Mouse (Mus musculus) heart, adult 9 months (tissue): Measurements from ENCODE around the gene Rnf185.
A peak's percentile ranks its signal among the peaks of the same experiment; 100 is the strongest.

ENCODE experiments used
- DNase-seq, 2 experiments: peaks; one replicate each; pipeline ENCODE4 v3.0.0; 2022; ENCODE audit warnings: low spot score in 2 of 2

Gene Rnf185

DNA sequence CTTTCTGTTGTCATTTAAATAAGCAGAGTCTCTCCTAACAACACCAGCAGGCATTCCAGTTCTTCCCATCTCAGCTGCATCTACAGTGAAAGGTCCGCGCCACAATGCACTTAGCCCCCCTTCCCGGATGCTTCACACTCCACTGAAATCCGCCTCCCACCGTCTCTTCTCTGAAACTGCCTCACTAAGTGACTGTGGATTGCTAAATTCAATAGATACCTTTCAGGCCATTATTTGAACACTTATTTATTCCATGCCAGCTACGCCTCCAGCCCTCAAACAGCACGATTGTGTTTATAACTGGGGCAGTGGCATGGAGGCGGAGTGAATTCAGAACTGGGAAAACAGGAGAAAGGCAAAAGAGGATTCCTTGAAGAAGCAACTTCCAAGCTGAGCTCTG lies 55.6 kb downstream of the Rnf185 start:
- DNase-seq, result no peak

DNA sequence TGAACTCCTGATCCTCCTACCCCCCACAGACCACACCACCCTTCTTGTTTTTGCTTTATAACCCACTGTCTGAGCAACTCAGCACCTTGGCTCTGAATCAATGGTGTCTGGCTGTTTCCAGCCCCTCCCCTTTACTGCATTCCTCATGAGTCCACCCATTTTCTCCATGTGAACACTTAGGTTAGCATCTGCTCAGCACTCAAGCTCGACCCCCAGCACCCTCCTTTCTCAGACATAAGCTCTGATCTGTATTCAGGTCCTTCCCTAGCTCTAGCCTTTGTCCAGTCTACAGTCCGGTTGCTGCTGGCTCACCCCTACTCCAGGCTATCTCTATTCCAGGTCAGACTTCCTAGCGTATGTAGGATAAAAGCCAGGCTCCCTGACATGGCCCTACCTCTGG lies 56.1 kb downstream of the Rnf185 start:
- DNase-seq, result no peak

DNA sequence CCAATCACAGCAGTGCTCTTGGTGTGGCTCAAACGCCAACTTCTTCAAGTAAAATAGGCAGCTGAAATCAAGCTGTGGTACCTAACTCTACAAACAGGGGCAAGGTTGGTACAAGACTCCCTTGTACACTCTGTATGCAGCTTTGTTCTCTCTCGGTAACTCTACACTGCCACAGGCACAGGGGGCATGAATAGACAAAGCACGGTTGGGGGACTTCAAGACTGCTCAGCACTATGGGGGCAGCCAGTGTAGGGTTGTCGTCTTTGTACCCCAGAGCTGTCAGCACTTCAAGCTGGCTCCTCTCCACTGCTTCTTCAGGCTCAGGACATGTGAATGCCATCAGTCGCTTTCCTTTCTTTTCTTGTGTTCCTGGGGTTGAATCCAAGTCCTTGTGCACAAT lies 57.6 kb downstream of the Rnf185 start:
- DNase-seq, result no peak

DNA sequence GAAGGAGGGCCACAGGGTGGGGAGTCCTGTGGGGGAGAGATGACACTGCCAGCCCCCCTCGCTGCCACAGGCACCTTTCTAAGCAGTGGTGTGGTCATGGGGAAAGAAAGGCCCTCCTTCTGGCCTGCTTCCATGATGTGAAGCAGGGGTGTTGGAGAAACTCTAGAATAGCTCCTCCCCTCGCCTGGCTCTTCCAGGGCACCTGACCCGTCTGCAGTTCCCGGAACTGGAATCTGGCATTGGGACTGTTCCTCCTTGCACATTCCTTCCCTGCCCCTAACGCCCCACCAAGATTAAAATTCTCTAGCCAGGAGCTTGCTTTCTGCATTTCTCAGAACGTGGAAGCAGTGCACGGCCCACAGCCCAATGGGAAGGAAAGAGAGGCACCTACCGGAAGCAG lies 59.6 kb downstream of the Rnf185 start:
- no peak for DNase-seq

DNA sequence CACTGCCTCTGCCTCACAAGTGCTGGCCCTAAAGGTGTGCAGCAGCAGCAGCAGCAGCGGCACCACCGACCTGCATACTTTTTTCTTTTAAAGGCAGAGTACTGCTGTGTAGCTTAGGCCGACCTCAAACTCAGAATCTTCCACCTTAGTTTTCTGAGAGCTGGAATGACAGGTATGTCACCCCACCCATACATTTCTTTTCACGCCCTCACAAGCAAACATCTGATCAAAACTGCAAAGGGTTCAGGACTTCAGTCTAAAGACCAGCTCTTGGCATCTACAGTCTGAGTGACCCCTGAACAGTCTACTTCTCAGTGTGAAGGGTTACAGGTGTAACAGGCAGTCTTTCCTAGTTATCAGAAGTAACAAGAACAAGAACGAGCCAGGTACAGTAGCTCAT lies 61.4 kb downstream of the Rnf185 start:
- DNase-seq, result no peak

DNA sequence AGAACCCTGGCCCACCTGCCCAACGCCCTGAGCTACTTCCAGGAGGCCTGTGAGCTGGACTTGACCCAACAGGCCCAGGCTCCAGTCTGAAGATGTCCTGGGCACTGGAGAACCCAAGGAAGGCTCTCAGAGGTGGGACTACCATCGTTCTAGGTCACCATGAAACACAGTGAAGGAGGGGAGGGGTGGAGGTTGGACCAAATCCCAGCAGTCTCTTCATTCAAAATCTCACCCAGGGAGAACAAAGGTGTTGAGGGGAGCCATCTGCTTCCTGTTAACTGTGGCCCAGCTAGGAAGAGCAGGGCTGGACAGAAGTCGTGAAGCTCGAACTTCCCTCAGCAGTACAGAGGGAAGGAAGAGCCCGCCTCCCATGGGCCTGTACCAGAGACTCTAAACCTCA lies 62.2 kb downstream of the Rnf185 start:
- no peak for DNase-seq

DNA sequence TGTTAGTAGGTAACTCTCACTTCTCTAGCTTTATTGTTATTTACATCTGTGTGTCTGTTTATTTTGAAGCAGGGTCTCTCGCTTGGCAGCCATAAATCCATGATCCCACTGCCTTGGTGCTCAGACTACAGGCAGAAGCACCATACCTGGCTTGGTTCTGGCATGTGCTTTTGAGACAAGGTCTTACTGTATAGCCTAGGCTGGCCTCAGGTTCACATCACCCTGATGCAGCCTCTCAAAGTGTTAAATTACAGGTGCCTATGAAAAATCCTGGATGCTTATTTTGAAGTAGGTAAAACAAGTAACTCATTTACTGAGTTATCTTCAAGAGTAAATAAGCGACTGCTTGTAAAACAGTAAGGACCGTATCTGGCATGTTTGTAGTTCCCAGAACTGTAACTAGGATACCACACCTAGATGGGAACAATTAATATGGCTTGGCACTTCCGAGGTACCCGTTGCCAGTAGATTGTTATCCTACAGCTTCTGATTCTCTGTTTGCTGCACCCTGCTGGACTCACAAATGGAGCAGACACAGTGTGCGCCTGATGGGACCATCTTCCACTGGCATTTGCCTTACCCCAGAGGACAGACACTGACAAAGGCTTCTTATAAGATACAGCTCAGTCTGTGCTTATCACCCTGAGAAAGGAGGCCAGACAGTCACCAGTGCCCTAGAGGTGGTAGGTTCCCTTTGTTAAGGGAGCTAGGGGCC lies 64.5 kb downstream of the Rnf185 start:
- DNase-seq, result no peak

DNA sequence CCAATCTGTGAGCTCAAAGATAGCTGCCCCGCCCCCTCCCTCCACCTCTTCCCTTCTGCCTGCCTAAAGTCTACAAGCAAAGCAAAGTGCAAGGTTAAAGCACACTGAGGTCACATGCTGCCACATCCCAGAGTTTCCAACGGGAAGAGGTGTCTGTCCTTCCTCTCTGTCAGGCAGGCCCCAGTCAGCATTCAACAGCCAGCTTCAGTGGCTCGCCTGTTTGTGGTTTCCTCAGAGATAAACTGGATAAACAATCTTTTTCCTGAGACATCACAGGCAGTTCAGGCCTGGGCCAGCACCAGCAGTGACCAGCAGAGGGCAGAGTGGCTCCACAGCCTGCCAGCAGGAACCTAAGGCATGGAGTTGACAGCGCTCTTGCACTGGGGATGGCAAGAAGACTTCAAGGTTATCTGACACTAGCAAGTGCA lies 65.2 kb downstream of the Rnf185 start:
- DNase-seq, result peak; percentile 60 to 79

DNA sequence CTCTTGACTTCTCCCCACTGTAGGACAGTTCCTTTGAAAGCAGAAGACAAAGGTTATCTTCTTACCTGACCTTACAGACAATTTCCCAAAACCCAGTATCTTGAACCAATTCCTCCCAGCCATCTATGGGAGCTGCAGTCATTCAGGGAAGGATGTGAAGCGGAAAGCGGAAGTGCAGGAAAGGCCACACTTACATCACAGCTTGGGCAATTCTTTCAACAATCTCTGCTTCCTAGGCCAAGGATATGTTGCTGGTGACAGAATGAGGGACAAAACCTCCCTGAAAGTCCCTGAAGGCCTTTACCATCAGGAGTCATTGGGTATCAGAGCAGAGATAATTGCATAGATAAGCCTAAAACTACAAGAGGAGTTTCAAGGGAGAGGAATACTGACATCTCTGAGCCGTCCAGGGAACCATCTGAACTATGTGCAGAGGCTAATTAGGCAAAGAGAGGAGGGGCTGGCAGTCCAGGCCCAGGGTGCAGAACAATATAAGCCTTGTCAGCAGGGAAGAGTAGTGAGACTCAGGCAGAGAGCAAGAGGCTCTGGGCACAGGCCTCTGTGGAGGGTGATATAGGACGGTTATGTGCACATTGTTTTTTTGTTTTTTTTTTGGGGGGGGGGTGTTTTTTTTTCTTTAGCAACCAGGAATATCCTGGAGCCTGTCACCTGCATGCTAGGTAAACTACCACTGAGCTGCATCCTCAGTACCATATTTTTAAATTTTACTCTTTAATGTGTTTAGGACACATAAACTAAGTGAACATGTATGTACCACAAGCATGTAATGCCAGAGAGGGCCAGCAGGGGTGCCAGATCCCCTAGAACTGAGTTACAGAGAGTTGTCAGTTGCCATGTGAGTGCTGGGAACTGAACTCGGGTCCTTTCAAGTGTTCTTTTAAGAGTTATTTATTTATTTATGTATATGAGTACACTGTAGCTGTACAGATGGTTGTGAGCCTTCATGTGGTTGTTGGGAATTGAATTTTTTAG lies 69.3 kb downstream of the Rnf185 start:
- DNase-seq, result no peak

DNA sequence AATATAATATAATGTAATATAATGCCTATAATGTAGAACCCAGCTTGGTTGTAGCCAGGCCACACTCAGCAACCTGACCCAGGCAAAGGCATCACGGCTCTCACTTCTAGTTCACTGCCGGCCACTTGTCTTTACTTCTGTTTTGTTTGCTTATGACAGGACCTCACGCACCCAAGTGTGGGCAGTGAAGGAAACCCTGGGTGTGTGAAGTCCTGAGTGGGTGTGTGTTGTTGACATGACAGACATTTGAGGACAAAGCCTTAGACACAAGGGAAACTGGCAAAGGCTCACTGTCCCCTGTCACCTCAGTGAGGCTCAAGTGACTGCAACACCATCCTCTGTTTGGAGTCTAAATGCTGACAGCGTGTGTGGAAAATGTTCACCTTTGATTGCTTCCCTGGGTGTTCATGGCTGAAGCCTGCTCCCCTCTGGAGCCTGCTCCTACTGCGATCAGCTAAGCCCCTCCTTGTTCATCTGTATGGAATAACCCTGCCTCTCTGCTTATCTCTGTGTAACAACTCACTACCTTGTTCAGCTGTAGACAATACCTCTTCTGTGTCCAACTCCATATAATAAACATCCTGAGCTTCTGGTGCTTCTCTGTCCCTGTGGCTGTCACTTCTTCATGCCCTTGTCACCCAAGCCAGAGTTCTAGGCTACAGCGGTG lies 70.9 kb downstream of the Rnf185 start:
- DNase-seq, result no peak

DNA sequence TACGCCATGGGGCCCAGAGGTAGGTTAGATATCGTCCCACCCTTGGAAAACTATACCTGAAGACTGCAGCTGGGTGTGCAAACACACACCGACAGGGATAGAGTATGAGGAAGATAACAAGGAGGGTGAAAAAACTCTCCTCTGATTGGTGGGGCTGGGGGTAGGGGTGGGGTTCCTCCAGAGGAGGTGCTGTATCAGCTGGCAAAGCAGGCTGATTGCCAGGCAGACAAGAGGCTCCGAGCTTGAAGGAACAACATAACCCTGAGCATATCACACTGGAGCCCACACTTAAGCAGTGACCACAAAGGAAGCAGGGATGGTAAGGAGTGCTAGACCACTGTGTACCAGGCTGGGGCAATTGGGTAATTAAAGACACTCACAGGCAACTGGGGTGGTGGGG lies 72.7 kb downstream of the Rnf185 start:
- no peak for DNase-seq

DNA sequence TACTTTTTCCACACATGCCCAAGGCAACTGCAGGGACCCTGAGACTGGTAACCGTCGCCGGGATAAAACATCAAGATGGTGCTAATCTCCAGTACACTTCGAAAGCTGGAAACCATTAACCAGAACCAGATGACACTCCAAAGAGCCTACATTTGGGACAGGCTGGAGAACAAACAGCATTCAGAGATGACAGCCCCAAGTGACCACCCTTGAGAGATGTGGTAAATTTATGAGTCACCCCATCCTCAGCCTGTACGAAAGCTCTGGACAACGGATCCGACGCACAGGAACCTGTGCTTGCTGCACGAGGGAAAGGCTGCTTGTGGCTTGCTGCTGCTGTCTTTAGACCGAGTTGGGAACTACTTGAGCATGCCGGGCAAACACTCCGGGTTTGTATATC lies 77.4 kb downstream of the Rnf185 start:
- DNase-seq, result no peak

DNA sequence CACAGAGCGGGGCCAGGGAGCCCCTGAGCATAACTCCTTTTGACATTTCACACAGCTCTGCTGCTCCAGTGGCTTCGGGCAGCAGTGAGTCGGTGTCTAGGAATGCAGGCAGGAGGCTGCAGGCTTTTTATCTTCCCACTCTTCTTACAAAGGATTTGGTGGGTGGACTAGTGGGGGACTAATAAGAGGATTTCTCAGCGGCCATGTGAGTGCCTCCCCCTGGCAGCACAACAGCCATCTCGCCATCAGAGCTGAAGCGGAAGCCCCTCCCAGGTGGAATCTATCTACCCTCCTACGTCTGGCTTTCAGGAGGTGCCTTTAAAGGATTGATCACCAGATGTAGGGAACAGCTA lies 77.9 kb downstream of the Rnf185 start:
- no peak for DNase-seq

DNA sequence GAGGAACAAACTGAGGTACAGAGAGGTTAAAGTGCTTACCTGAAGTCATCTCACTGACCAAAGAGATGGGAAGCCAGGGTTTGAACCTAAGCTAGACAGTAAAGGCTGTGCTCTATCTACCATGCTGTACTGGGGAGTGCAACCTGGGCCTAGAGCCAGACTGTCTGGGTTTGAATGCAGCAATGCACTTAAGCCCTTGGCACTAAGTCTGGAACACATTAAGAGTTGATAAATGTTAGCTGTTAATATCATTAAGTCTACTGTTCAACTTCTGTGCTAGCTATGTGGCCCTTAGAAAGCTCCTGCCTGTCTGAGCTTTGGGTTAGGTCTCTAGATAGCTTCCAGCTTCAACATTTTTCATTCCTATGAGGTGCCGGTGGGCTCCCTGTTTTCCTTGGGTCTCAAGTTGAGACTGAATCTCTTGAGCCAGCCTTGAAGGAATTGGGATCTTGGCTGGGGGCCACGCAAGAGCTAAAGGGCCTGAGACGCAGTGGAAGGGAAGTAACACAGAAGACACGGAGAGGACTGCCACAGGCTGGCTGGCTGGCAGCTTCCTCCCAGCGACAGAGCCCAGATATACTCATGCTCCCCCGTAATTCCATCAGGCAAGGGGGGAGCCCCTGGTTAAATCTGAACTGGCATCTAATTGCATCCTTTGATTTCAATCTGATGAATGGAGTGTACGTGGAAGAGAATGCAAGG lies 78.4 kb downstream of the Rnf185 start:
- no peak for DNase-seq

DNA sequence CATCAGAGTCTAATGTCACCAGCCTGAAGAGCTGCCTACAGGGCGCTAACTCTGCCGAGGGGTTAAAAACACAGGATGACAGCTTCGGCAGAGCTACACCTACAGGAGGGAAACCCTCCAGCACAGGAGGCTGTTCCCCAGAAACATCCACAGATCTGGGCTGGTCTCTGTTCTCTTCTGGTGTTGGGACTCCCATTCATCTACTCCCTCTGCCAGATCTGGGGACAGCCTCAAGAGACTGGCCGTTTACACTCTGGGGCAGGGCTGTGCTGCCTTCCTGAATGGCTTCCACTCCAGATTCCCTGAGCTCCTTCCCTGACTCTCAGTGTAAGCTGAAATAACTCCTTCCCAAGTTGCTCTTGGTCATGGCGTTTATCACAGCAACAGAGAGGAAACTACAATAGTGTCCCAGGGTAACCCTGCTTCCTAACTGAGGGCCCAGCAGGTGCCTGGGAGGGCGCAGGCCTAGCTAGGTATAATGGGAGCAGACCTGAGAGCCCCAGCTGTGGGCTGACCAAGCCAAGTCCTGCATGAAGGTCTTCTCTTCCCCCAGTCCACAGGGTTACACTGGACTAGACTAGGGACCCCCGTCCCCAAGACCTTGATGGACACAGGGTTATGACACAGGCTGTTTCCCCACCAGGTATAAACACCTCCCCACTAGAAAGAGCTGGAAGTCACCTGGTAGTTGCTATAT lies 80.4 kb downstream of the Rnf185 start:
- no peak for DNase-seq

DNA sequence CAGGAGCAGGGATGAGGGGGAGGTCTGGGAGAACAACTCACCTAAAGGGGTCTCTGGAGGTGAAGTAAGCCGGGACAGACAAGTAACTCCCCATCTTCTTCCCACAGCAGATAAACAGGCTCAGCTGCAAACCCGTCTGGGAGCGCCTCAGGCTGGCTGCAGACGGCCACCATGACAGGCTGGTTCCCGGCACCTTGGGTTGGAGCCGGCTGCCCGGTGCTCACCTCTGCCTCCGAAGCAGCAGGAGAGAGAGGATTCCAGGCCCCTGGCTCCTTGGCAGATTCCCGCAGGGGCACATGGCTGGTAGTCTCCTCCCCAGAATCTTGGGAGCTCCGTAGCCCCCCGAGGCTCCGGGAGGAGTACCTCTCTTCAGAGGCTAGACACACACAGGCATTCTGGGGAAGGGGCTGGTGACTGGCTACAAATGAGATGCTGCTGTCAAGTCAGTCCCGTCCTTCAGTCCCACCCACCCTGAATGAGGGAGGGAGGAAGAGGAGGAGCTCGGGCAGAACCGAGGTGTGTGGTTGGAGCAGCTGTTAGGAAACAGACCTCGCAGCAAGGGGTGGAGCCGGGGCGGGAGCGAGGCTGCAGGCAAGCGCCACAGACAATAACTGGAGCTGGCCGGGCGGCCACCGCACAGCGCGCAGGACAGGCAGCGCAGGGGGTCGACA lies 81.1 kb downstream of the Rnf185 start:
- peak; percentile 76 to 78 for DNase-seq

DNA sequence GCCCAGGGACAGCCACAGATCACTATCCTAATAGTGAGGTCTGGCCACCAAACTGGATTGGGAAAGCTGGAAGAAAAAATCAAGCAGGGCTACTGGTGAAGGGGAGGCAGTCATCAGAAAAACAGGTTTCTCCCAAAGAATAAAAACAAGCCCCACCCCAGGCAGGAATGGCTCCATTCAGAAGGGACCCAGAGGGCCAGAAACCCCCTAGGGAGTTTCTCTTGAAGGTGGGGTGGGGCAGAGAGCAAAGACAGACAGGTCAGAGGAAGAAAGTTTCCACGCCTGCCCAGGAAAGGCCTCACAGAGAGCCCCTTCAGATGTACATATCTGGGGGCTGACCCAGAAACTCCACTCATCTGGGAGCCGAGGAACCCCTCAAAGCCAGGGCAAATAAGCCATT lies 82.0 kb downstream of the Rnf185 start:
- no peak for DNase-seq

DNA sequence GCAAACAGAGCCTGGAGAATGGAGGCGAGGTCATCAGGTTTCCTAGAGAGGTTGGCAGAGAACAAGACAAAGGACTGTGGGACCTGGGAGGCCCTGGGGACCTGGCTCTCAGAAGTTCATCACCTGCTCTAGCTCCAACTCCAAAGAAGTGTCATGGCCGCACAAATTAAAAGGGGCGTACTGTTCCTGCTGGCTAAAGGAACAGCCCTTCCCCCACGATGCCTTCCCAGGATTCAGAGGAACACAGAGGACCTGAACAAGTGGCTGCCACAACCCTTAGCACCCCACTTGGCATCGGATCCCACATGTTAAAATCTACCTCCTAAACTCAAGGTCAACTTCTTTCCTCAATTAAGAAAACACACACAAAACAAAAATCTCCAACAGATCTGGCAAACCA lies 82.7 kb downstream of the Rnf185 start:
- no peak for DNase-seq

DNA sequence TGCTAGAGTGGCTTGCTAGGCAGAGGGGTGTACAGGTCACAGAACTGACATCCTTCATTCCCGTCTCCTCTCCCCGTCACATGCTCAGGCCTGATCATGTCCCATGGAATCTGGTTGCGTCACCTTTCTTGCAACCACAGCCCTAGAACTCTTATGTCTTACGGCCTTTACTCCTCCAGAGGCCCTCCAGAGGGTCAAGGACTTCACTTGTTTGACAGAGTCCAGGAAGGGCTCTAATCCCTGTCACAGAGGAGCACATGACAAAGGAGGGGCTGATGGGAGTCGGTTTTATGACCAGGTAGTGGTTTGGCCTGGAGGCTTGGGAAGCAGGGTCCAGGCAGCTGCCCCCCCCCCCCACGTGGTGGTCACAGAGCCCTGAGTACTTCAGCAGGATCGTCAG lies 83.2 kb downstream of the Rnf185 start:
- DNase-seq, result no peak

DNA sequence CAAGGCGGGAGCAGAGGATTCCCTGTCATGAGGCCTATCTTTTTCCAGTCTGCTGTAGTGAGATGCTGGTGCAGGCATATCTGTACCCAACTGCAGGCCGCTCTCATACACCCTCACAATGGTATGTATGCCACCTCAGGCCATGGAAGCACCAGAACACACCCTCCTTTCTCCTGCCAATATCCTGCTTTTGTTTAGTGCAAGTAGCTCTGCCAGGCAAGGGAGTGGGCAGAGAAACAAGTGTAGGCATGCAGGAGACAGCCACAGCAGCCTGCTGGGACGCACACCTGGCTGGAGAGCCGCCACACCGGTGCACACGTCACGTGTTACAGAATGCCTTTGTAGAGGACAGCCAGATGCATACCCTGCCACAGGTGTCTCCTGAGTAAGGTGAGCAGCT lies 85.8 kb downstream of the Rnf185 start:
- no peak for DNase-seq
